Mouse (Mus musculus) ES-E14 (cell line): ENCODE measurements around the gene Tbc1d30.

Experiments
- MAFK ChIP-seq: IDR thresholded peaks from 2 replicates; pipeline ENCODE4 v1.6.1; 2014; ENCODE audit warnings: mild to moderate bottlenecking, low read depth, low read length, inconsistent platforms; ENCODE audit not compliant: insufficient read depth
- ZNF384 ChIP-seq: IDR thresholded peaks from 2 replicates; pipeline ENCODE4 v1.6.1; 2012; ENCODE audit warnings: low read depth, low read length, inconsistent platforms

- TF ChIP-seq ZNF384, result no peak
- TF ChIP-seq MAFK, result no peak
Observed at GRCm38 (mm10) chr10:121330940-121331339, 20.1 kb downstream of the Tbc1d30 start.
